Mouse (Mus musculus) thymus, adult 2 months (tissue): ENCODE measurements around the gene Faap20.

Experiments
- CTCF ChIP-seq: fragments of 200-500 bp; IDR thresholded peaks from 2 replicates; pipeline ENCODE4 v1.5.1; 2012; ENCODE audit warnings: mild to moderate bottlenecking, control low read depth, low read length, moderate library complexity, borderline replicate concordance; ENCODE audit not compliant: control insufficient read depth, poor library complexity, insufficient read depth; ENCODE audit errors: extremely low read depth
- POLR2A ChIP-seq: fragments of 200-500 bp; IDR thresholded peaks from 2 replicates; pipeline ENCODE4 v1.6.1; 2012; ENCODE audit warnings: mild to moderate bottlenecking, low read length, control low read depth, moderate library complexity; ENCODE audit not compliant: control insufficient read depth, poor library complexity, insufficient read depth; ENCODE audit errors: extremely low read depth

- TF ChIP-seq CTCF (no peak), POLR2A (no peak)
These were observed 15.0 kb upstream of the Faap20 start for GRCm38 (mm10) chr4:155234371-155235310.
